Mouse (Mus musculus) CD8-positive naive resting alpha-beta T cell, adult 57 days (primary cell): ENCODE data around the gene Qrich1. TPM values are rescaled to one million over a fixed set of nuclear protein-coding genes. Genes with fewer than 3 reads are reported as not detected.

ENCODE experiments used
- total RNA-seq: library from RNA; stranded (reverse); gene quantifications from one replicate; pipeline ENCODE4 v1.2.4, GENCODE M21; 2023

The Qrich1 gene
- total RNA-seq, result 225 TPM

DNA sequence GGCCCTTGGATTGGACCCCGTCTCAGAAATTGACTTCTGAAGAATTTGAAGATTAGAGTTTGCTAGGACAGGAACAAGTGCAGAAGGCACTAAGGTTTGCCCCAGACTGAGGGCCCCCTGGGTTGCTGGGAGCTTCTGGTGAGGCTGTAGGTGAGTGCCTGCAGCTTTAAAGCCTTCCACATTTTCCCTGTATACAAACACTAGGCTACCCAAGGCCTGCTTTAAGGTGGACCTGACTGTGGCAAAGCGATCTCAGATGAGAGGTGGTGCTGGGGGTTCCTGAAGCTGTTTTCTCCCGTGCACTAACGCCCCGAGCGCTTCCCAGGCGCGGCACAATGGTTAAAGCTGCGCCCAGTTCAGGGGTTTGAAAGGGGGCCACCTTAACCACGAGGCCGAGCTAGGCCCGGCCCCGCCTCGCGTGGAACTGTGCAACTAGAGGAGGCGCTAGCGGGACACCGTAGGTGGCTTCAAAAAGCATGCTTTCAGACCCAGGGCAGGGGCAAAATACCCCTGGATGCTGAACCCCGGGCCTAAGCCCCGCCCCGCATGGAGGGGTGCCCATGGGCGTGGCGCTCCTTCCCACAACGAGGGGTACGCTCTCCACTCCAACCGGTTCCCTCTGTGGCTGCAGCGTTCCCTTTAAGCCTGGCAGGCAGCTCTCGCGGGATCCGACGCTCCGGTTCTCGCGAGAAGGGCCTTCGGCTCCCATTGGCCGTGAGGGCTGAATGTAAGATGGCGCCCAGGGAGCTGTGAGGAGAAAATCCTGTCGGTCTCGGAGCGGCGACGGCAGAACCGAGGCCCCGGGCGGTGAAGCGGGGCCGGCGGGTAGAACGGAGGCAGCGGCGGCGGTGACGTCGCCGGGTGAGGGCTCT, at the start of gene Qrich1:
TSS of gene Qrich1 (plus strand) at position 427 of the 872 bp plus-strand sequence.

DNA sequence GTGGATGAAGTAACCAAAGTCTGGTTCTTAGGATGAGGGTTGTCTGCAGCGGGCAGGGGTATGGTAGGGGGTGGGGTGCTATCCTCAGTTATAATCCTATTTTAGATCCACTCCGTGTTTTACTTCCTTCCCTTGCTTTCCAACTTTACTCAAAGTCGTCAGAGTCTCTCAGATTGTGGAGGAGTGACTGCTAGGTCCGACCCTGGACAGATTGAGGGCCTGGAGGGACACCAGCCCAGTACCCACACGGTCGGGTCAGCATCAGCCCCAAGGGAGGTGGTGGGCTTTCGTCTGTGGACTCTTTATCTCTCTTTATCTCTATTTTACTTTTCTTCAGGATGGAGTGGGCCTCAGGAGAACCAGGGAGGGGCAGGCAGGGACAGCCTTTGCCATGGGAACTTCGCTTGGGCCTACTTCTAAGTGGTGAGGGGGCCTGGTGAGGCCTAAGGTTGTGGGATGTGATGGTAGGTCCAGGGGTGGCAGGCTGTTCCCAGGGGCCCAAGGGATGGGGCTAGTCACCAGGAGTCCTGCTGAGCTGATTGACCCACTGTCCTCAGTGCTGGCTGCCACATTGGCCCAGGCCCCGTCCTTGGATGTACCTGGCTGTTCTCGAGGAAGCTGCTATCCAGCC, 36.8 kb upstream of the Qrich1 start, which contains the start of gene Lamb2:
TSS of gene Lamb2 (plus strand) at position 16 of the 631 bp plus-strand sequence.

DNA sequence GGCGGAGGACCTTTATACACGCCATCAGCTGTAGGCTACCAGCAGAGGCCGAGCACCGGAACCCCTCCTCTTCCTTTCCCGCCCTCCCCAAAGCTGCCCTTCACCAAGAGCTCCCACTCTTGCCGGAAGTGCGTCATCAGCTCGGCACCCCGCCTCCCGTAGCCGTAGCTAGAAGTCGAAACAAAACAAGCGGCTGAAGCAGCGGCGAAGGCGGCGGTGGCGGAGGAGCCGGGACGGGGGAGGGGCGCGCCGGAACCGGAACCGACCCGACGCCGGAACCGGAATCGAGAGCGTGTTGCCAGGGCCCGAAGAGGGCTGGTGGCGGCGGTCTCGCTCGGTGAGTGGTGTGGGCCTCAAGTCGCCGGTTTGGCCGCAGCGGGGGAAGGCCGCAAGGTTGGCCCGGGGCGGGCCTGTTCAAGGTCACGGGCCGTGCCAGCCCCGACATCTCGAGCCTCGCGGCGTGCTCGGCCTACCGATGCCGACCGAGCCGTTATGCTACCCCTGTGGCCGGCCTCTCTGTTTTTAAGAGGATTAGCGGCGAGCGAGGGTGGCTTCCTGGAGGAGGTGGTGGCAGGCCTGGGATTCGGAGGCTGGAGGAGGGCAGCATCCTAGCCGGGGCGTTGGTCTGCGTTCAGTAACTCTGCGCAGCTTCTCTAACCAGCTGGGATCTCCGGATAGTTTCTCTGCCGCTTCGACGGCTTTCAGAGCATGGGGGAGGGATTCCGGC, 25.9 kb upstream of the Qrich1 start, which contains the start of gene Usp19:
TSS of gene Usp19 (plus strand) at position 44 of the 727 bp plus-strand sequence.

DNA sequence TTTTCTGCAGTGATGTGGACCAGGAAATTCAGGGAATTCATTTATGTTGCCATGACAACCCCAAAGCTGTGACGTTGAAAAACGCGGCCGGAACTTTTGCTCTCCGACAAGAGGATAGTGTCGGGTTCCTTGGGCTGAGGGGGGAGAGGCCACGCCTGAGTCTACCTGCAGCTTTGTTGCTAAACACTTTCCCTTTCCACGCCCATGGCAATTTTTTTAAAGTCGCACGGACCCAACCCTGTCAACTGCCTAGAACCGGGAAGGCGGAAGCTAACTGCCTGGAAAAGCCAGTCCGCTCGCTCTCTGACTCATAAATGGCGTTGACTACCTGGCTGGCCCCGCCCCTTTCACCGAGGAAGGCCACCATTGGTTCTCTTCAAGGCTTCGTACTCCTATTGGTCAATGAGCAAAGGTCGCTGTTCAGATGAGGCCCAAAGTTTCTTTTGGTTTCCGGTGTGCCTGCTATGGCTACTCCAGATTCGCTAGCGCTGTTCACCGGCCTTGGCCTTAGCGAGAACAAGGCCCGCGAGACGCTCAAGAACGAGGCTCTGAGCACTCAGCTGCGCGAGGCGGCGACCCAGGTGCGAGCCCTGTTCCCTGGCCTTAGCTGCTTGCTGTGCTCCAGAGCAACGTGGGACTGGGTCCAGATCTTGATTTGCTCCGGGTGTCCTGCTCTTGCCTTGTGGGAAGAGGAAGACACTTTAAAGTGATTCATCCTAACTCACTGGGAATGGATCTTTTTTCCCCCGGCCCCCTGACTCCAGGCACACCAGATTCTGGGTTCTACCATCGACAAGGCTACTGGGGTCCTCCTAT, 8.8 kb upstream of the Qrich1 start, which contains the start of gene Qars:
TSS of gene Qars (plus strand) at position 88 of the 816 bp plus-strand sequence.

DNA sequence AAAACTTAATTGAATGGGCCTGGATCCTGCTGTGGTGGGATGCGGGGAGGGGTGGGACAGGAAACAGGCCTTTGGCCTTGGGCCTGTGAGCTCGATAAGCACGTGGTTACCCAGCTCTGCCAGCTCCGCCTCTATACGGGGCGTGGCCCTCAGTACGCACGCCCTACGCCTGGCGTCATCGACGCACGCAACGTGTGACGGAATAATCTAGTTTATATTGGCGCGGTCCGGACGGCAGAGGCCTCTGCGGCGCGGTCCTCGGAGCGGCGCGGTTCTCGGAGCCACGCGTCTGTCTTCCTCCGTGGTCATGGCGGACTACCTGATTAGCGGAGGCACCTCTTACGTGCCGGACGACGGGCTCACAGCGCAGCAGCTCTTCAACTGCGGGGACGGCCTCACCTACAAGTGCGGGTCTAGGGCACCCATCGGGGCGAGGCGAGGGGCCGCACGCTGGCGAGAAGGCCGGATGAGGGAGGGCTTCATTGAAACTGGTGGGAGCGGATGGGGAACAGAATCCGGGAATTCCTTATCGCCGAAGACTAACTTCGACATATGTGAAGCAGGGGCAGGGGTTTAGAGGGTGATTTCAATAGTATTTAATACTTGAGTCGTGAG, 43.7 kb downstream of the Qrich1 start, which contains the start of gene Impdh2:
TSS of gene Impdh2 (plus strand) at position 60 of the 615 bp plus-strand sequence.

DNA sequence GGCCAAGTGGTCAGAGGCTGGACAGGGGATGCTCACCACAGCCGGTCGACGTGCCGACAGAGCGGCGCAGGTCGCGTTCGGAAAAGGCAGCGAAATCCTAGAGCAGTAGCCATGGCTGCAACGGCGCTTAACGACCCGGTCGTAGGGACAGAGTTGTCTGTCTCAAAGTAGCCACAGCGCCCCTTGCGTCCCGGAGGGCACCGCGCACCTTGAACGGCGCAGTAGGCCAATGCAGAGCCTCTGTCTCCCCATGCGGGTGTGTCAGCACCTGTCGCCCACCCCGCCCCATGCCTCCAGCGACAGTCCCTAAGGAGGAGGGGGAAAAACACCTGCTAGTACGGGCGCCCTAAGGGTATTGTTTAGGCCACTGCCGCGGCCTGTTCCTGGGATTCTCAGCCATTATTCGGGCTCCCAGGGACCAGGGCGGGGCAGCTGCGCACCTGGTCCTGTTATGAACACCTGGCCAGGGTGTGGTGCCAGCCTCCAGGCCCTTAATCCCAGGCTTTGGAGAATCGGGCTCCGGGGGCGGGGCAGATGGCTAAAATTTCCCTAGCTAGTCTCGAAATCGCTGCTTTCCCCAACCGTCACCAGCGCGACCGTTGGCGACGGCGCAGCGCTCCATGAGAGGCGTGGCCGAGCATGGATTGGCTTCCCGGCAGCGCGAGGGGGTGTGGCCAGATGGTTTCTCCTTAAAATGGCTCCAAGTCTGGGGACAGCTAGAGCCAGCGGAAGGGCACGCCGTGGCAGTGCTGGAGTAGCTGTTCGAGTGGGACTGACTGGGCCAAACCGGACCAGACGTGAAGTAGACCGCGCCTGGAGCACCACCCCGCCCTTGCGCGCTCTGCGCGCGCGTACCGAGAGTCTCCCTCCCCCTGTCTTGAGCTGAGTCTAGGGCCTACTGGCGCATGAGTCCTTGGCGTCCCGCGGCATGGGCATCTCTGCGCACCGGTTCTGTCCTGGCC, 50.5 kb downstream of the Qrich1 start, which contains the start of gene Ndufaf3:
TSS of gene Ndufaf3 (minus strand) at position 620 of the 962 bp plus-strand sequence.

DNA sequence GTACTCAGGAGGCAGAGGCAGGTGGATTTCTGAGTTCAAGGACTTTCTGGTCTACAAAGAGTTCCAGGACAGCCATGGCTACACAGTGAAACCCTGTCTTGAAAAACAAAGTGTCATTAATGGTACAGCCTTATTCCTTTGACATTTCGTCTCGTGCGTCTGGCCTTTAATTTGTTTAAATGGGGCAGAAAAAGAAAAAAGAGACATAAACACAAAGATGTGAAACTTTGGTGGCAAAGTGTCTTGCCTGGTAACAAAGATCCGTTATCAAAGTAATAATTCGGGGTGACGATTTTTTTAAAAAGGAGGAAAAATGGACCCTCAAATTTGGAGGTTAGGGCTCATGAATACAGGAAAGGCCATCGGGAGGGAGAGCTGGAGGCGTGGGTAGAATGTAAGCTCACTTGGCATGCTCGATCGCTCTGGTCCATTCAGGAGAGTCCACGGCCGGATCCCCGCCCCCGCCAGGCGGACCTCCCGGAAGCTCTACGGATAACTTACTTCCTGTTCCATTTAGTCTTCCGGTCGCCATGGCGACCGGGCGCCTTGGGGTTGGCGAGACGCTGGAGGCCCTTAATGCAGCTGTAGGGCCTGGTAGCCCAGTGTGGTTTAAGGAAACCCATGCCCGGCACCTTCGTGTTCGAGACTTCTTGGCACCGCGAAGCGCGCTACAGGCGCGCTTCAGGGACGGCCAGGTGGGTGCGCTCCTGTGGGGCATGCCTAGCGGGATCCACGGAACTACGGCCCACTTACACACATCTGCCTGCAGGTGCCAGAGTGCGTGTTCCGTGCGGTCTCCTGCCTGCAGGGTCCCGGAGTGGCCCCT, 53.0 kb downstream of the Qrich1 start, which contains the start of gene Dalrd3:
TSS of gene Dalrd3 (plus strand) at position 506 of the 826 bp plus-strand sequence.

DNA sequence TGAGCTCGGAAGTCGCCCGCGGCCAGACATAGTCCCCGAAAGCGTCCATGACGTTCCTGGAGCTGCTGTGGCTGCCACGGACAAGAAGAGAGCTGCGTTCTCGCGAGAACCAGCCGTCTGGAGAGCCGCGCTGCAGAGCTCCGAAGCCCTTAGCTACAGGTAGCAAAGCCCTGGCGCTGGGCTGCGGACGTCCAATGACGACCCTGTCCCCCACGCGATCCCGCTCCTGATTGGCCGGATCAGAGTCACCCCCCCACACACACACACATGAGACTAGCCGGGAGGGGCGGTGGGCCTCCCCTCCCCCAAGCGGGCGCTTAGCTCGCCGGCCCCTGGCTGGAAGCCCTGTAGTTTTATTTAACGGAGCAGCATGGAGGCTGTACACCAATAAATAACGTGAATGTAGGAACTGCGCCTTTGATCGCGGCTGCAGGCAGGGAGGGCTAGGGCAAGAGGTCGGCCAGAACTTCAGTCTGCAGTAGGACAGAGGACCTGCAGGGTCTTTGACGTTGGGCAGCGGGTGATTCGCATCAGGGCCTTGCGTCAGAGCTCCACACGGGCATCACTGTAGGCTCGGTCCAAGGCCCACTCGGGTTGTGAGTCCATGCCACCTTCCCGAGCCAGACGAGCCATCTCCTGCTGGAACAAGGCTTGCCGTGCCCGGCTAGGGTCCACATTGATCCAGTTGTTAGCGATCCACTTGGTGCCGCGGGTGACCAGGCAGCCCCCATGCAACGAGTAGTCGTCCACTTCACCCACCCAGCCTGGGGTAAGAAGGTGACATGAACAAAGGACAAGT, 62.1 kb downstream of the Qrich1 start, which contains the start of gene Wdr6:
TSS of gene Wdr6 (minus strand) at position 195 of the 799 bp plus-strand sequence.

DNA sequence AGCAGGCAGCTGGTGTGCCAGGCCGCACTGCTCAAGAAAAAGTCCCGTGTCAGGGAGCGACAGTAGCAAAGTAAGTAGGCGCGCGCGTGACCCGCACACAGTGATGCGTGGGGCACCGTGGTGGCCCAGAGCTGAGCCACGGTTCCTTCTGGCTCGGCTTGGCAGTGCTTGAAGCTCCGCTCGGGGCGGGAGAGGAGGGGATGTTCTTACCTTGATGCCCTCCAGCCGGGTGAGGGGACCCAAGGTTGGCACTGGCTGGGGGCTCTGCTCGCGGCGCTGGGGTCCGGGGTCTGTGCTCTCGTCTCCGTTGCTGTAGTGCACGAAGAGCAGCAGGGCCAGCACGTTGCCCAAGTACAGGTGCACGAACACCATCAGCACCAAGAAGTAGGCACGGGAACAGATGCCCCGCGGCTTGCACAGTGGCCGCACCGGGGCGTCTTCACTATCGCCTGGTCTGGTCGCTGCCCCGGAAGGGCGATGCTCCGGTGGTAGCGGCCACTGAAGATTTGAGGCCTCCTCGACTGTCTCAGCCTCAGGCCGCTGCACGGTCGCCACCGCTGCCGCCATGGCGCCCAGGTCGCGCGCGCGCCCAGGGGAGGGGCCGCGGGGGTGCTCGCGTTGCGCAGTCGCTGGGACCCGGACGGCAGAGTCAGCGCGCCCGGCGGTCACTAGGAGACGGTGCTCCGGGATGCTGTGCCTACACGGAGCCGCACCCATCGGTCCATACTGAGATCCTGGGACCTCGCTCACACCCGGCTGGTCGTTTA, 80.6 kb downstream of the Qrich1 start, which contains the start of gene P4htm:
TSS of gene P4htm (minus strand) at position 670 of the 767 bp plus-strand sequence.

Other genes starting within 250 kb of the Qrich1 start
- gene Nicn1, start 226.4 kb upstream of the Qrich1 start, total RNA-seq, result 3.4 TPM
- gene Amt, start 220.0 kb upstream of the Qrich1 start, total RNA-seq, result 2.9 TPM
- 365 TPM for gene Rhoa, start 210.7 kb upstream of the Qrich1 start, total RNA-seq
- gene Tcta, start 210.6 kb upstream of the Qrich1 start, total RNA-seq, result 8.1 TPM
- 217 TPM for gene Gpx1, start 177.9 kb upstream of the Qrich1 start, total RNA-seq
- gene Usp4, start 169.0 kb upstream of the Qrich1 start, total RNA-seq, result 150 TPM
- gene 1700102P08Rik, start 124.0 kb upstream of the Qrich1 start, total RNA-seq, result 5.4 TPM
- gene Ccdc36, start 88.3 kb upstream of the Qrich1 start, total RNA-seq, result not detected
- not detected for gene BC048562, start 80.3 kb upstream of the Qrich1 start, total RNA-seq
- gene Ccdc71, start 56.3 kb upstream of the Qrich1 start, total RNA-seq, result 35.5 TPM
- 5.8 TPM for gene Klhdc8b, start 55.2 kb upstream of the Qrich1 start, total RNA-seq
- gene Lamb2, start 37.1 kb upstream of the Qrich1 start, total RNA-seq, result 0.15 TPM
- 285 TPM for gene Usp19, start 26.2 kb upstream of the Qrich1 start, total RNA-seq
- gene Qars, start 9.1 kb upstream of the Qrich1 start, total RNA-seq, result 183 TPM
- 196 TPM for gene Impdh2, start 43.5 kb downstream of the Qrich1 start, total RNA-seq
- gene Ndufaf3, start 50.6 kb downstream of the Qrich1 start, total RNA-seq, result 22.9 TPM
- 55.2 TPM for gene Dalrd3, start 53.1 kb downstream of the Qrich1 start, total RNA-seq
- 29.0 TPM for gene Wdr6, start 61.9 kb downstream of the Qrich1 start, total RNA-seq
- 9.7 TPM for gene P4htm, start 80.9 kb downstream of the Qrich1 start, total RNA-seq
- 133 TPM for gene Arih2, start 132.6 kb downstream of the Qrich1 start, total RNA-seq
- 25.3 TPM for gene Slc25a20, start 145.3 kb downstream of the Qrich1 start, total RNA-seq
- 10.3 TPM for gene Prkar2a, start 172.5 kb downstream of the Qrich1 start, total RNA-seq